Mouse (Mus musculus): Measurements from ENCODE around the gene Hoxc8.
A peak's percentile ranks its signal among the peaks of the same experiment; 100 is the strongest.

Gene Hoxc8

DNA sequence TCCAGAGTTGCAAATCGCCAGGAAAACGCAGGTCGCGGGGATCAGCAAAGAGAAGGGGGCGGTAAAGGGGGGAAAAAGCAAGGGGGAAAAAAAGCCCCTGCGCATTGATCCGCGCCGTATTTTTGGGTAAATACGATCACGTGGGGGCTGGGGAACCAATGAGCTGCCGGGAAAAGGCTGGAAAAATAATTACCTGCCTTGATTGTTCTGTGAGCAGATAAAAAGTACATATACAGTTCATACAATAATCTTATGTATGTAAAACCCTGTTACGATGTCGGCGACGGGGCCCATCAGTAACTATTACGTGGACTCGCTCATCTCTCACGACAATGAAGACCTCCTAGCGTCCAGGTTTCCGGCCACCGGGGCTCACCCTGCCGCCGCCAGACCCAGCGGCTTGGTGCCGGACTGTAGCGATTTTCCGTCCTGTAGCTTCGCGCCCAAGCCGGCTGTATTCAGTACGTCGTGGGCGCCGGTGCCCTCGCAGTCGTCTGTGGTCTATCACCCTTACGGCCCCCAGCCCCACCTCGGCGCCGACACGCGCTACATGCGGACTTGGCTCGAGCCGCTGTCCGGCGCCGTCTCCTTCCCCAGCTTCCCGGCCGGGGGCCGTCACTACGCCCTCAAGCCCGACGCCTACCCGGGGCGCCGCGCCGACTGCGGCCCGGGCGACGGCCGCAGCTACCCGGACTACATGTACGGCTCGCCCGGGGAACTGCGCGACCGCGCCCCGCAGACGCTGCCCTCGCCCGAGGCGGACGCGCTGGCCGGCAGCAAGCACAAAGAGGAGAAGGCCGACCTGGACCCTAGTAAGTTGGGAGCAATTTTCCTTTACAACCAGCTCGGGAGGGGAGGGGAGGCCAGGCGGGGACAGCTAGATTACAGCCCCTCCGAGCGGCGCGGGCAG, 8.8 kb upstream of the Hoxc8 start:
- DNase-seq (ENCODE audit: extremely low spot score, low spot score): no peak

DNA sequence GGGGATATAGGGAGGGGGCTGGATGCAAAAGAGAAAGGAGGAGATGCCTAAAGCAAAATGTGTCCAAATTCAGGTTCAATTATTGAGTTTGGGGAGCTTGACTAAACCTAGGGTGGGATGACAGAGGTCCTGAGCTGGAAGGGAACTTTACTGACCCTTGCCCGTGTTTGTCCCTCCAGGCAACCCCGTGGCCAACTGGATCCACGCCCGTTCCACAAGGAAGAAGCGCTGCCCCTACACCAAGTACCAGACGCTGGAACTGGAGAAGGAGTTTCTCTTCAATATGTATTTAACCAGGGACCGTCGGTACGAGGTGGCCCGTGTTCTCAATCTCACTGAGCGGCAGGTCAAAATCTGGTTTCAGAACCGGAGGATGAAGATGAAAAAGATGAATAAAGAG, 6.7 kb upstream of the Hoxc8 start:
- DNase-seq (ENCODE audit: extremely low spot score, low spot score): no peak

DNA sequence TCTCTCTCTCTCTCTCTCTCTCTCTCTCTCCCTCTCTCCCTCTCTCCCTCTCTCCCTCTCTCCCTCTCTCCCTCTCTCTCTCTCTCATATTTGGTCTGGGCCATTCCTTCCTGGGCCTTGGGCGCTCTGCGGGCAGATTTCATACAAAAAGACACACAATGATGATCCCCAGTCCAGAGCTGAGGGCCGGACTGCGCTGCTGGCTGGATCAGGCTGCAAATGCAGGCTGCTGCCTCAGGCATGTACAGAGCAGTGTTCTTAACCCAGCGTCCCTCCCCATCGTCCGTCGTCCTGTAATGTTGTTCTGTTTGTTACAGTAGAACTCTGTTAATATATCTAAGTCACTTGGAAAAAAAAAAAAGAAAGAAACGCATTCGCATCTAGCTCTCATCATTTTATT, 5.9 kb upstream of the Hoxc8 start:
- no peak for DNase-seq (ENCODE audit: extremely low spot score, low spot score)

DNA sequence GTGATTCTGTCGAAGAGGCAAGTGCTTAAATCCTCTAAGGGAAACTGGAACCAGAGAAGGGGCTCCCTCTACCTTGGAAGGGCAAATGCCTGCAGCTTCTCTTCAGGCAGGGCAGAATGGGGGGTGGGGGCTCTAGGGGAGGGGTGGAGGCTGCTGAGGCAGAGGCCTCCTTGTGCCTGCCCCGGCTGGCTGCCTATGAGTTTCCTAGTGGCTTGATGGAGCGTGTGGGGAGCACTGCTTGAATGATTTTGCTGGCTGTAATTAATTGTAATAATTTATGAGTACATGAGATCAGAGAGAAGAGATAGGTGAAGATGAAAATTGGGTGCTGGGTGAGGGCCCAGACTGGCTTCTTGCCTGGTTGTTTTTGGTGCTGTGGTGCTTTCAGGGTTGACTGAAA, 5.5 kb upstream of the Hoxc8 start:
- peak; percentile 58 for DNase-seq (ENCODE audit: extremely low spot score, low spot score)

DNA sequence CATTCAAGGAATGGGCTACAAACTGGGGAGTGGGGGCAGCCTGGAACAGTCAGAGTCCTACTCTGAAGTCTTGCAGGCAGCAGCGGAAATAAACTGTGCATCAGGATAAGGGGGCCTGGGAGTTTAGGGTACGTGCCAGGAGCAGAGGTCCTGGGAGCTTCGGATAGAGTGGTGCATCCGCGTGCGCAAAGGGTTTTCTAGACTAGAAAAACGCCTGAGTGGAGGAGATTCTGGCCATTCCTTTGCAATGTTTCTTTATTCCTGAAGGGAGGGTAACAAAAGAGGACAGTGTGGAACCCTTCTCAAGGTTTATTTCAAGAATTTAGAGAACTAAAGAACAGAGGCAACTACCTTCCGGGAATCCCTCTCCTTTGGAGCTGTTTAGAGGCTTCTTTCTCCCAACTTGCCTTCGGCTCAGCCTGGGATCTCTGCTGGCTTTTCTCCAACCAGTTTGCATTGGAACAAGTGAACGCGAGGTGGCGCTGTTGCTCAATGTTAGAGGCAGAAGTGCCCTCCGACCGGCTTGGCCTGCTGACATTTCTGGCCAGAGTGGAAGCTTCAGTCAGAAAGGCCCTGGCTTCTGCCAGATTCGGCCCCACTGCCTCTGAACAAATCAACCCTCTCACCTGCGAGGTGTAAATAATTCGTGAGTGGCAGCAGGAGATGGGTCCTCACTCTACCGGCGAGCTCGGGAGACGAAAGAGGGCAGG, 3.1 kb upstream of the Hoxc8 start:
- DNase-seq (ENCODE audit: extremely low spot score, low spot score): peak; percentile 100

DNA sequence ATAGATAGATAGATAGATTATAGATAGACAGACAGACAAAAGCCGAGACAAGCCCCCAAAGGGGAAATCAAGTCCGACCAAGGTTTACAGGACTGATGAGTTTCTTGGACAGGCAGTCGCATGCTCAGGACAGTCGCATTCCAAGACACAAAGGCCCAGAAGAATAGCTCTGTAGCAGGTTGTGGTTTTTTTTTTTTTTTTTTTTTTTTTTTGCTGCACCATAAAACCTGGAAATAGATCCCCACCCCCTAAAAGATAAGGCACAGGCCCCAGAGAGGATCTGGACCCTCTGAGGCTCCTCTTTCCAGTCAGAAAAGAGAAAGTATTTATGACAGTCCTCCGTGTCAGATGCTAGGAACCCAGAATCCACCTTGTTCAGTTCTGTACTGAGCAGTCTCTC, 2.3 kb upstream of the Hoxc8 start:
- DNase-seq (ENCODE audit: extremely low spot score, low spot score): no peak

DNA sequence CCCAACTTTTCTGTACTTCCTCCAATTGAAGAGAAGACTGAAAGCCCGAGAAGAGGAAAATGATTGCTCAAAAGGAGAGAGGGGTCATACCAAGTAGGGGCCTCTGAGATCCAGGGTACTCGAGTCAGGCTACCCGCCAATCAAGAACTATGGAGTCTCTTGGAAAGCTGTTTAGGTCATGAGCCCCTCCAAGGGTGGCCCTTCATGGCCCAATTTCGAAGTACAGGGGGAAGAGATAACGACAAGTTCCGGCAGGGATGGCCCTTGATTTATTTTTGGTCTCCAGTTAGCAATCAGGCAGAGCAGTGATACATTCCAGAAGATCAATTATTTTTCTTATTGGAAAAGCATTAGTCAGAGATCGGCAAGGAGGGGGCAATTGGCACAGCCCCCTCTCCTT, 1.4 kb downstream of the Hoxc8 start:
- no peak for DNase-seq (ENCODE audit: extremely low spot score, low spot score)

DNA sequence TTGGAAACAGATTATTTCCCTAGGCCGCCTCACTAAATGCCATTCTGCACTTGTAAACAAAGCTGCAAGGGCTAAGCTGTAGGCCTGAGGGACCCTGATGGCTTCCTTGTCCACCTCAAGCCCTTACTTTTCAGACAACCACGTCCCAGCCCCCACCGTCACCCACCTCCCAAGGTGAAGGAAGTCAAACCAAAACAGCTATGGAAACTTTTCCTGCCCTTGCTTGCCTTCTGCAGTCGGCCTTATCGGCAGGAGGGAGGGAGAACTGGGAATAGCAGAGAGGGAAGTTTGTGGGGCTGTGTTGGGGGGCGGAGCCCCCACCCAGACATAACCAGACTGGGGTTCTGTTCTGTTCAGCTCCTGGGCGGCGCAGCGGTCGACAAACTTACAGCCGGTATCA, 1.8 kb downstream of the Hoxc8 start:
- no peak for DNase-seq (ENCODE audit: extremely low spot score, low spot score)

DNA sequence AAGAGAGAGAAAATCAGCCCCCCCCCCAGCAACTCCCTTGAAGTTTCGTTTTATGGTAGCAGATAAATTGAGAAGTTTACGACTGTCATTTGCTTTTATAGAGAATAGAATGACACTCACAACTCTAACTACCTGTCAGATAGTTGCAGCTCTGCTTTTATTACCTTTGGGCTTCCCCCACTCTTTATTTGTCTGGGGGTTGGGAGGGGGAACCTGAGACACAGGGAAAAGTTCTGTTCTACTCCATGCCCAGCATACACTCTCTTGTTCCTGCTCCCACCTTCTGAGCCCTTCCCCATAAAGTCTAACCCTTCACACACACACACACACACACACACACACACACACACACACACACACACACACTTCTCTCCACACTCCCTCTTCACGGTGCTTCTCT, 2.5 kb downstream of the Hoxc8 start:
- no peak for DNase-seq (ENCODE audit: extremely low spot score, low spot score)

DNA sequence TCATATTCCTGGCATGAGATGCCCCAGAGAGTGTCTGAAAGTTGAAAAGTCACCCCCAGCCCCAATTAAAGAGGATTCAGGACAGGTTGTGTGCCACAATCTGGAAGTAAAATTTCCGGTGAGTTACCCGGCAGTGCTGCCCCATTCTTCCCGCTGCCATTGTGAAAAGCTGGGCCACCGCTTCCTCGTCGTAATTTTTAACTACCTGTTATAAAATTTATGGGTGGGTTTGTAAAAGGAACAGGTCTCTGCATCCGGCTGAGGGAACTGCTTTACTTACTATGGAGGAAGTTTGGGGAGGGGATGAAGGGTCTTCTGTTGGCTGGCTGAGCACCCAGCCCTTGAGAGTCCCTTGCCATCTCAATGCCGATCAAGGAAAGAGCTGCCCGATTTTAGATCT, 6.1 kb downstream of the Hoxc8 start:
- DNase-seq (ENCODE audit: extremely low spot score, low spot score): no peak

DNA sequence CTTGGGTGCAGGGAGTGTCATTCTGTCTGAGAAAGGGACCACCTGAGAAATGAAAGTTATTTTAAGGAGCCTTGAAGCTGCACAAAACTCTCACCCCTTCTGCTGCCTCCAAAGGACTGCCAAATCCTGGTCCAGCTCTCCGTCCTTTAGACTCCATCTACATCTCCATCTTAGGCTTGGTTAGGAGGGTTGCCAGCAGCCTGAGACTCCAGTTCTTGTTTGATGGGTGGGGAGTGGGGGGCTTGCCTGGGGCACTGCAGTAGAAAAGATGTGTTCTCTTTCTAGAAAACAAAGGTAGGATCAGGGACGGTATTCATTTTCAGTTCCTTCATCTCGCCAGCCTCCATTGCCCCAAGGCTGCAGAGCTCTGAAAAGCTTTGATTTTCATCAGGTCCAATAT, 7.0 kb downstream of the Hoxc8 start:
- DNase-seq (ENCODE audit: extremely low spot score, low spot score): peak; percentile 64

DNA sequence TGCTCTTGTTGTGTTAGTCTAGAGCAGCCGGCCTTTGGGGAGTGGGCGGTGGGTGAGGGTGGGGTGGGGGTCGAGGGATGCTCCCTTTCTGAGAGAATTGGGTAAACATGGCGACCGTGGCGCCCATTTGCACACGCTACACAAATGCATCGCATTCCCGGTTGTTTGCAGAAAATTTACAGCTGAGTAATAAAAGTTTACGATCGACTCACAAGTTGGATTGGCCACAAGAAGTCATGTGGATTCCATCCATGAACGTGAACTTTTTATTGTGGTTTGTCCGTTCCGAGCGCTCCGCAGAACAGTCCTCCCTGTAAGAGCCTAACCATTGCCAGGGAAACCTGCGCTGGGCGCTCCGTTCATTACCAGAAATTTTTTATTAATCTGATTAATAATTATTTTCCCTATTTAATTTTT, 7.5 kb downstream of the Hoxc8 start, which contains the start of gene Hoxc6:
TSS of gene Hoxc6 (plus strand) at position 319 of the 417 bp plus-strand sequence.
- peak; percentile 81 for DNase-seq (ENCODE audit: extremely low spot score, low spot score)

DNA sequence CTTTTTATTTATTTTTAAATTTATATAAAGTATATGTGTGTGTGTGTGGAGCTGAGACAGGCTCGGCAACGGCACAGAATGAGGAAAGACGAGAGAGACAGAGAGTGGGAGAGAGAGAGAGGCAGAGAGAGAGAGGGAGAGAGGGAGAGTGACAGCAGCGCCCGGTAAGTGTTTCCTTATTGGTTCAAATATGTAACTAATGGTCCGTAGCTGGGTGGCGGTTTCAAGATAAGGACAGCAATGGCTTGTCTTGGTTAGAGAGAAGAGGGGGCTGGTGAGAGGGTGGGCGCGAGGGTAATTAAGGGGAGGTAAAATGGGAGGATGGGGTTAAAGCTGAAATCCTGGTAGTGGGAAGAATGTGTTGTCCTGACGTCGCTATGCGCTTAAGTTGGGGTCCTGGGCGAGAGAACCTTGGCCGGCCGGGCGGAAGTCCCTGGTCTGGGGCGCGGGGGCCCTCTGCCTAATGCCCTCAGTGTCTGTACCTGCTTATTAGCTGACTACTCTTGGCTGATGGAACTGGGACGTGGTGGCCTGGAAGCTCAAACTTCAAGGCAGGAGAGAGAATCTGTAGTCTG, 8.3 kb downstream of the Hoxc8 start:
- DNase-seq (ENCODE audit: extremely low spot score, low spot score): peak; percentile 67

DNA sequence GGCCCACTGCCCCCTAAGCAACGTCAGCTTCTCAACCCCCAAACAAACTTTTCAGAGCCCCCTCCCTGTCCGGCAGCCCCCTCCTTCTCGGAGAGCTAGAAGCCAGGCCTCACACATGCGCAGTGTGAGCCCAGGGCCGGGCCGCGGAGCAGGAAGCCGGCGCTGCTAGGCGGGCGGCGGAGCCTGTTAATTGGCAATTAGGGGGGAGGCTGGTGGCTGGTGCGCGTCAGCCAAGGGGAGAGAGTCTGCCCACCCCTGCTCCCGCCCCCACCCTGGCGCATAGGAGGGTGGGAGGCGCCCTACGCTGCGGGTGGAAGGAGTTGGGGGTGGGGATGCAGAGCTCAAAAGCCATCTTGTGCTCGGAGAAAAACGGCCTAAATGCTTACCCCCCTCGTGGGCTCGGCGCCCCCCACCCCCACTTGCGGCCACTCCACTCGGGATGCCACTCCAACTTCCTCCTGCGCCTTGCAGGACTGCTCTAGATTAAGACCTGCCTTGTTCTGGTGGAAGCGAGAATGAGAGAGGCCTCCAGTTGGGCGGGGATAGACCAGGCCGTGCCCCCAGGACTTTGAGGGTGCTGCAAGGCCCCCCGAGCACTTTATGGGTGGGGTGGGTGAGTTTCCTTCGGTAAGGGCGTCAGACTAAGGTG, 8.9 kb downstream of the Hoxc8 start:
- DNase-seq (ENCODE audit: extremely low spot score, low spot score): peak; percentile 88

DNA sequence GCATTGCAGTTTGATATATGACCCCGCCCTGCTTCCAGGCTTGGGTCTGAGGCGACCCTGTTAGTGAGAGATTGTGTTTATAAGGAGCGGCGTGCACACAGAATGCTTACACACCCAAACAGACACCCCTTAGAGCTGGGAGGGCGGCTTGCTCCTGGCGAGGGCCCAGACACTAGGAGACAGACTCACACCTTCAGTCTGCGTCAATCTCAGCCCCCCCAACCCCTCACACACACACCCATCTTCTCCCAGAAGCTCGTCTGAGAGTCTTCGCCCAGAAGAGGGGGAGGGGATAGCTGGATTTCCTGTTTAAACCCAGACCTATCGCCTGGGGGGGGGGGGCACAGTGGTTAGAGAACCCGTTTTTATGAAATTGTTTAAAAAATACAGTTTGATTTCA, 9.5 kb downstream of the Hoxc8 start:
- DNase-seq (ENCODE audit: extremely low spot score, low spot score): no peak

DNA sequence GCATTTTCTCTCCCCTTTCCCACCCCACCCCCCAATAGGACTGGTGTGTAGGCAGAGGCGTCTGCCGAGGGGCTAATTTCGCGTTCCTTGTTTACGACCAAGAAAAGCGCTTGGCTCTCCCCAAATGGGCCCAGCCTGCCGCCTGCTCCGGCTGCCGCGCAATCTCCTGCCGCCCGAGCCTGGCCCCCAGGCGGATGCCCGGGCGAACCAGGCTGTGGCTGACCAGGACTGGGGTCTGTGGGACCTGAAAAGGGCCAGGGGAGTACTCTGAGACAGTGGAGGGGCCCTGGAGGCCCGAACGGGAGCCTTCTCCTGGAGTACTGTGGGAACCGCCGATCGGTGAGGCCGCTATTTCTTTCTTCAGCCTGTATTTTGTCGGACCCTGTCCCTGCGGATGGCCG, 10.1 kb downstream of the Hoxc8 start:
- peak; percentile 77 for DNase-seq (ENCODE audit: extremely low spot score, low spot score)

DNA sequence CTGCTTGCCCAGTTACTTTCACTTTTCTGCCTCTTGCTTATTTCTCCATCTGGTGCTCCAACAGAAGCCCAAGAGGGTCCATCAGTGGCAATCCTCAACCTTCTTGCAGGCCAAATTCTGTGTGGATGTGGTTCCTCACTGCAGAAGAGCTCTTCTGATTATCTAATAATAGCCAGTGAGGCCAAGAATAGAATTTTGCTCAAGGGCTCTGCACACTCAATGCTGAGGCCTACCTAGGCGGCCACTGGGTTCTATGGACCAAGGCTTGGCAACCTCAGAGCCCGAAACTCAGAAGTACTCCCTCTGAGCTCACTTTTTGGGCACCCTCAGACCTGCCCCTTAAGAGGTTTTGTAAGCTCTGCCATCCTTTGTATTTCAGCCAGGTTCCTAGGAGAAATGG, 11.0 kb downstream of the Hoxc8 start:
- DNase-seq (ENCODE audit: extremely low spot score, low spot score): no peak

DNA sequence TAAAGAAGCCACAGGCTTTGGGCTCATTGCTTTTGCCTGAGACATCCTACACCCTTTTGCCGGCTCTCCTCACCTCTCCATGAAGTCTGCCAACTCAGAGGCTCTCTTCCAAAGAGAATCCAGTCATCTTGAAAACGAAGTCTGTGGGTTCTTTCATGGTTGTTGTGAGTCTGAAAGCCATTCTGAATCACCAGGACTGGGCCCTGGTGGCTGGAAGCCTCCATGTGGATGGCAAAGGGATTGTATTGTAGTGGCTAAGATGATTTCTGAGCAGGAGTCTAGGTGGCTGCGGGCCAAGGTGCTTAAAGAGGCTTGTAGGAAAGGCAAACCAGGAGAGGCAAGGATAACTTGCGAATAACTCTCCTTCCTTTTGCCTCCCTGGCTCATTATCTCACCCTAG, 11.7 kb downstream of the Hoxc8 start:
- no peak for DNase-seq (ENCODE audit: extremely low spot score, low spot score)

DNA sequence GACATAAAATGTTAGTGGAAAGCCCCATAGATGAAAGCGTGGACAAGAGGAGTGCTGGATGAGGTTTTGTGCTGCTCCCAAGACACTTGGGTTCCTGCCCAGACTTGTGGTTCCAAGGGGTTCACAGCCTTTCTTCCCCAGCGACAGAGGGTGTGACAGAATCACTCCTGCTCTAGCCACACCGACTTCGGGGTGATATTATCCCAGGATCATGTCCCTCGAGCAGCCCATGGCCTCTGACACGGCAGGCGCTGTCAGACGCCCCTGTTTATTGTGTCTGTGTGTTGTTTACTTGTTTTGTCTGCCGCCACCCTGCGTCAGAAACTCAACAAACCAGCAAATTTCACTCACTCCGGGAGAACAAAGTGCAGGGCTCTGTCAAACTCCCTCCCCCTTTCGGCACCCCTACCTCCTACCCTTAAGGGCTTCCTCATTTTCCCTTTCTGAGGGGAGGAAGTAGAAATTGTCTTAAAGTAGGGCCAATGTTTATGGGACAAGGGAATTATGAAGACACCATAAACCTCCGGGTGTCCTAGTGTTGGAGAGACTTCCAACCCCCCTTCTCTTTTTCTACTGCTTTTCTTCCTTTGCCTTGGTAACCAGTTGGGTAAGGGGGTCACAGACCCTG, 12.5 kb downstream of the Hoxc8 start:
- no peak for DNase-seq (ENCODE audit: extremely low spot score, low spot score)

DNA sequence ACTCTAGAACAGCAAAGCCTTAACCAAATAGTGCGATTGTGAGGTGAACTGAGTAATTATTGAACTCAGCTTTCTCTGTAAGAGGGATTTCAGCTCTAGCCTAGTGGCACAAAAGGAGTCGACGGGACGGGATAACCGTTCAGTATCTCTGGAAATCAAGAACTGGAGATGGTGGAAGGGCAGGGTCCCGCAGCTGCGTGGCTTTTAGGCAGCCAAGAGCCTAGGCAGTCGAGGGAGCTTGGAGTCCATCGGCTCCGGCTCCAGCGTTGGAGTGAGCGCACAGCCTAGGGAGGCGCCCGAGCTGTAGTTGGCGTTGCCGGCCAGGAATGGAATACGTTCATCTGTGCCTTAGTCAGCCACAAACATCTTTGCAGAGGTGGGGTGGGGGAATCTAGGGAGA, 14.9 kb downstream of the Hoxc8 start:
- peak; percentile 77 for DNase-seq (ENCODE audit: extremely low spot score, low spot score)

DNA sequence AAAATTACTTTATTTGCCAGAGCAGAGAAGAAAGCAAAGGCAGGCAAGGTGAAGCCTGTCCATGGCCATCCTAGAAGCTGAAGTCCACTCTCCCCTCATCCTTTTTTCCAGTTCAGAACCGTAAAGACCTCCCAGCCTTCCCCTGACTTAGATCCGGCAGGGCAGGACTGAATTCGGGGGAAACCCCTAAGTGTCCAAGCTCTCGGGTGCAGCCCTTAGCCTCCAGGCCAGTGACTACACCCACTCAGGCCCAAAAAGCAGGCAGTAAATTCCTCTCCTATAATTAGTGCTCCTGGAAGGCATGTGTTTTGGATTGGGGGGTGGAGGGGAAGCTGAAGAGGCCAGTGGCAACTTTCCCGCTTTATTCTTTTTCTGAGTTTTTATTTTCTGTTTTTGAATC, 15.4 kb downstream of the Hoxc8 start:
- DNase-seq (ENCODE audit: extremely low spot score, low spot score): no peak

Measured in neural tube, embryonic 10.5 days (tissue).